Mouse (Mus musculus) megakaryocyte, embryonic 14.5 days (primary cell): Measurements from ENCODE around the gene Capn8.

Experiments
- FLI1 ChIP-seq: IDR thresholded peaks from 2 replicates; pipeline ENCODE4 v1.6.1; 2012; ENCODE audit warnings: low read length, inconsistent platforms, mixed read lengths
- GATA1 ChIP-seq: IDR thresholded peaks from 3 replicates; pipeline ENCODE4 v1.6.1; 2012; ENCODE audit warnings: mixed read lengths, low read length, inconsistent platforms, borderline replicate concordance

GRCm38 (mm10) chr1:182675346-182675745, 110.5 kb downstream of the Capn8 start:
- TF ChIP-seq GATA1 (no peak), FLI1 (no peak)
